Mouse (Mus musculus): ENCODE results near the gene Yy1. TPM values are rescaled to one million over a fixed set of nuclear protein-coding genes. Genes with fewer than 3 reads are reported as not detected.
A peak's percentile ranks its signal among the peaks of the same experiment; 100 is the strongest.
"Not testable (repeated sequence)": the region's sequence is repeated elsewhere in the genome, so short reads cannot be mapped to it uniquely, and the experiment has no call there.

Gene Yy1
- polyA plus RNA-seq, 1 experiment: 121 TPM

GRCm38 (mm10) chr12:108836722-108837121 lies 43.9 kb downstream of the Yy1 start:
- Histone ChIP-seq H3K9ac (ENCODE audit: low read depth, poor library complexity, severe bottlenecking) (peak overlapping the region; percentile 65), H3K27ac (ENCODE audit: insufficient read depth, low read length) (no peak overlapping the region), H3K9me3 (replicated peaks; ENCODE audit: control insufficient read depth, insufficient read depth, low read length, poor library complexity, severe bottlenecking) (no peaks in the 10 kb centered on the region), H3K36me3 (ENCODE audit: control insufficient read depth, insufficient read depth, low read length, poor library complexity, severe bottlenecking) (no peaks in the 10 kb centered on the region), H3K4me1 (ENCODE audit: control insufficient read depth, insufficient read depth, low read length) (no peaks in the 10 kb centered on the region), H3K4me3 (ENCODE audit: low read depth, low read length) (peak overlapping the region; percentile 82), H3K27me3 (ENCODE audit: control insufficient read depth, insufficient read depth, low read length, poor library complexity, severe bottlenecking) (no peaks in the 10 kb centered on the region)
- TF ChIP-seq POLR2A (IDR thresholded peaks at IDR 0.05; ENCODE audit: insufficient read depth, low read length) (no peak), EP300 (IDR thresholded peaks at IDR 0.05; ENCODE audit: insufficient read depth, low read depth, low read length) (no peak), CTCF (IDR thresholded peaks at IDR 0.05; ENCODE audit: low read depth, low read length) (no peak)

- no peak for TF ChIP-seq CTCF (IDR thresholded peaks at IDR 0.05; ENCODE audit: low read depth, low read length)
- TF ChIP-seq EP300 (IDR thresholded peaks at IDR 0.05; ENCODE audit: insufficient read depth, low read depth, low read length): no peak
- TF ChIP-seq POLR2A (IDR thresholded peaks at IDR 0.05; ENCODE audit: insufficient read depth, low read length): no peak
- no peak overlapping the region for H3K27ac ChIP-seq (ENCODE audit: insufficient read depth, low read length)
- H3K36me3 ChIP-seq (ENCODE audit: control insufficient read depth, insufficient read depth, low read length, poor library complexity, severe bottlenecking): no peaks in the 10 kb centered on the region
- no peaks in the 10 kb centered on the region for H3K9me3 ChIP-seq (replicated peaks; ENCODE audit: control insufficient read depth, insufficient read depth, low read length, poor library complexity, severe bottlenecking)
- H3K9ac ChIP-seq (ENCODE audit: low read depth, poor library complexity, severe bottlenecking): no peak overlapping the region
- no peaks in the 10 kb centered on the region for H3K27me3 ChIP-seq (ENCODE audit: control insufficient read depth, insufficient read depth, low read length, poor library complexity, severe bottlenecking)
- no peak overlapping the region for H3K4me3 ChIP-seq (ENCODE audit: low read depth, low read length)
- H3K4me1 ChIP-seq (ENCODE audit: control insufficient read depth, insufficient read depth, low read length): no peaks in the 10 kb centered on the region
Measured at GRCm38 (mm10) chr12:108841181-108841580, 48.4 kb downstream of the Yy1 start.

- H3K27me3 ChIP-seq (ENCODE audit: control insufficient read depth, insufficient read depth, low read length, poor library complexity, severe bottlenecking): no peaks in the 10 kb centered on the region
- no peak overlapping the region for H3K9ac ChIP-seq (ENCODE audit: low read depth, poor library complexity, severe bottlenecking)
- H3K4me1 ChIP-seq (ENCODE audit: control insufficient read depth, insufficient read depth, low read length): no peaks in the 10 kb centered on the region
- no peaks in the 10 kb centered on the region for H3K36me3 ChIP-seq (ENCODE audit: control insufficient read depth, insufficient read depth, low read length, poor library complexity, severe bottlenecking)
- H3K27ac ChIP-seq (ENCODE audit: insufficient read depth, low read length): no peak overlapping the region
- no peak overlapping the region for H3K4me3 ChIP-seq (ENCODE audit: low read depth, low read length)
- H3K9me3 ChIP-seq (replicated peaks; ENCODE audit: control insufficient read depth, insufficient read depth, low read length, poor library complexity, severe bottlenecking): no peaks in the 10 kb centered on the region
- TF ChIP-seq CTCF (IDR thresholded peaks at IDR 0.05; ENCODE audit: low read depth, low read length) (no peak), POLR2A (IDR thresholded peaks at IDR 0.05; ENCODE audit: insufficient read depth, low read length) (no peak), EP300 (IDR thresholded peaks at IDR 0.05; ENCODE audit: insufficient read depth, low read depth, low read length) (no peak)
Measured at GRCm38 (mm10) chr12:108842663-108843062, 49.9 kb downstream of the Yy1 start.

GRCm38 (mm10) chr12:108848033-108848432 lies 55.3 kb downstream of the Yy1 start:
- H3K36me3 ChIP-seq (ENCODE audit: control insufficient read depth, insufficient read depth, low read length, poor library complexity, severe bottlenecking); H3K4me3 ChIP-seq (ENCODE audit: low read depth, low read length); H3K27me3 ChIP-seq (ENCODE audit: control insufficient read depth, insufficient read depth, low read length, poor library complexity, severe bottlenecking): not testable (repeated sequence)

GRCm38 (mm10) chr12:108849488-108850022 lies 56.8 kb downstream of the Yy1 start:
- Histone ChIP-seq H3K36me3 (ENCODE audit: control insufficient read depth, insufficient read depth, low read length, poor library complexity, severe bottlenecking) (no peaks in the 10 kb centered on the region), H3K27ac (ENCODE audit: insufficient read depth, low read length) (no peak overlapping the region), H3K4me1 (ENCODE audit: control insufficient read depth, insufficient read depth, low read length) (no peaks in the 10 kb centered on the region), H3K9ac (ENCODE audit: low read depth, poor library complexity, severe bottlenecking) (no peak overlapping the region), H3K9me3 (replicated peaks; ENCODE audit: control insufficient read depth, insufficient read depth, low read length, poor library complexity, severe bottlenecking) (no peaks in the 10 kb centered on the region), H3K4me3 (ENCODE audit: low read depth, low read length) (no peak overlapping the region), H3K27me3 (ENCODE audit: control insufficient read depth, insufficient read depth, low read length, poor library complexity, severe bottlenecking) (no peaks in the 10 kb centered on the region)
- TF ChIP-seq POLR2A (IDR thresholded peaks at IDR 0.05; ENCODE audit: insufficient read depth, low read length): no peak
- no peak for TF ChIP-seq EP300 (IDR thresholded peaks at IDR 0.05; ENCODE audit: insufficient read depth, low read depth, low read length)
- TF ChIP-seq CTCF (IDR thresholded peaks at IDR 0.05; ENCODE audit: low read depth, low read length): no peak

More at GRCm38 (mm10) chr12:108848033-108848432, 55.3 kb downstream of the Yy1 start:
- not testable (repeated sequence) for H3K4me1 ChIP-seq (ENCODE audit: control insufficient read depth, insufficient read depth, low read length); H3K27ac ChIP-seq (ENCODE audit: insufficient read depth, low read length); H3K9ac ChIP-seq (ENCODE audit: low read depth, poor library complexity, severe bottlenecking); H3K9me3 ChIP-seq (replicated peaks; ENCODE audit: control insufficient read depth, insufficient read depth, low read length, poor library complexity, severe bottlenecking)

GRCm38 (mm10) chr12:108850129-108850528 lies 57.4 kb downstream of the Yy1 start:
- Histone ChIP-seq H3K27ac (ENCODE audit: insufficient read depth, low read length) (no peak overlapping the region), H3K9ac (ENCODE audit: low read depth, poor library complexity, severe bottlenecking) (no peak overlapping the region), H3K4me1 (ENCODE audit: control insufficient read depth, insufficient read depth, low read length) (no peaks in the 10 kb centered on the region), H3K4me3 (ENCODE audit: low read depth, low read length) (no peak overlapping the region), H3K27me3 (ENCODE audit: control insufficient read depth, insufficient read depth, low read length, poor library complexity, severe bottlenecking) (no peaks in the 10 kb centered on the region), H3K9me3 (replicated peaks; ENCODE audit: control insufficient read depth, insufficient read depth, low read length, poor library complexity, severe bottlenecking) (no peaks in the 10 kb centered on the region), H3K36me3 (ENCODE audit: control insufficient read depth, insufficient read depth, low read length, poor library complexity, severe bottlenecking) (no peaks in the 10 kb centered on the region)
- TF ChIP-seq EP300 (IDR thresholded peaks at IDR 0.05; ENCODE audit: insufficient read depth, low read depth, low read length) (no peak), POLR2A (IDR thresholded peaks at IDR 0.05; ENCODE audit: insufficient read depth, low read length) (no peak), CTCF (IDR thresholded peaks at IDR 0.05; ENCODE audit: low read depth, low read length) (no peak)
